Mouse (Mus musculus) ES-E14 (cell line): ENCODE measurements around the gene Gm49392. TPM values are rescaled to one million over a fixed set of nuclear protein-coding genes. Genes with fewer than 3 reads are reported as not detected.
"Not testable (repeated sequence)": the region's sequence is repeated elsewhere in the genome, so short reads cannot be mapped to it uniquely, and the experiment has no call there.

Source experiments
- DNase-seq: peaks from one replicate; pipeline ENCODE4 v3.0.0-alpha.2; 2013; ENCODE audit warnings: low read depth, low spot score
- H3K27ac ChIP-seq: 2 replicates; pipeline ENCODE4 v1.5.1; 2012; ENCODE audit warnings: low read depth, mild to moderate bottlenecking, low read length, moderate library complexity, mixed read lengths; ENCODE audit not compliant: poor library complexity, insufficient read depth, severe bottlenecking
- H3K36me3 ChIP-seq: 2 replicates; pipeline ENCODE4 v1.6.1; 2012; ENCODE audit warnings: mild to moderate bottlenecking, low read length, moderate library complexity, mixed read lengths; ENCODE audit not compliant: control insufficient read depth, poor library complexity, insufficient read depth, severe bottlenecking
- H3K4me1 ChIP-seq, 2 experiments: fragments of 150-350 bp in 1 of 2; sonication (generic) in 1 of 2; 2 replicates each; pipeline ENCODE4 v1.6.1; 2012; ENCODE audit warnings: low read length in 2 of 2, mild to moderate bottlenecking in 1 of 2, mixed read lengths in 1 of 2; ENCODE audit not compliant: control insufficient read depth in 2 of 2, insufficient read depth in 2 of 2, poor library complexity in 1 of 2
- H3K4me3 ChIP-seq, 2 experiments: fragments of 150-350 bp in 1 of 2; sonication (generic) in 1 of 2; 2 replicates each; pipeline ENCODE4 v1.5.1; 2012; ENCODE audit warnings: low read length in 2 of 2, low read depth in 1 of 2, mild to moderate bottlenecking in 1 of 2, mixed read lengths in 1 of 2; ENCODE audit not compliant: insufficient read depth in 1 of 2, poor library complexity in 1 of 2, severe bottlenecking in 1 of 2
- H3K9ac ChIP-seq: 2 replicates; pipeline ENCODE4 v1.6.1; 2012; ENCODE audit warnings: low read depth, mild to moderate bottlenecking, low read length, mixed read lengths; ENCODE audit not compliant: poor library complexity, insufficient read depth, severe bottlenecking
- H3K9me3 ChIP-seq: fragments of 150-350 bp; sonication (generic); 2 replicates; pipeline ENCODE4 v1.6.1; 2012; ENCODE audit warnings: low read depth, mild to moderate bottlenecking, low read length; ENCODE audit not compliant: control insufficient read depth, insufficient read depth
- CHD2 ChIP-seq: IDR thresholded peaks from 2 replicates; pipeline ENCODE4 v1.6.1; 2014; ENCODE audit warnings: mild to moderate bottlenecking, low read depth, low read length, inconsistent platforms
- HCFC1 ChIP-seq: IDR thresholded peaks from 2 replicates; pipeline ENCODE4 v1.6.1; 2012; ENCODE audit warnings: low read length, inconsistent platforms, borderline replicate concordance; ENCODE audit not compliant: insufficient read depth
- MAFK ChIP-seq: IDR thresholded peaks from 2 replicates; pipeline ENCODE4 v1.6.1; 2014; ENCODE audit warnings: mild to moderate bottlenecking, low read depth, low read length, inconsistent platforms; ENCODE audit not compliant: insufficient read depth
- ZC3H11A ChIP-seq: IDR thresholded peaks from 2 replicates; pipeline ENCODE4 v1.6.1; 2012; ENCODE audit warnings: low read depth, mild to moderate bottlenecking, inconsistent platforms, low read length, borderline replicate concordance
- ZNF384 ChIP-seq: IDR thresholded peaks from 2 replicates; pipeline ENCODE4 v1.6.1; 2012; ENCODE audit warnings: low read depth, low read length, inconsistent platforms
- in situ Hi-C, 2 experiments: fragments of 600-800 bp; cut with MboI; formaldehyde crosslinking; loops; one replicate each; pipeline ENCODE4 v1.15.1; 2025; ENCODE audit warnings: low sequenced_read_pairs in 2 of 2, inconsistent platforms in 1 of 2; ENCODE audit not compliant: unreplicated experiment in 2 of 2
- total RNA-seq: library from RNA; depleted of rRNA; stranded (reverse); fragments of 300-350 nt; gene quantifications from 2 replicates; pipeline ENCODE4 v1.2.3, GENCODE M21; 2012; rRNA removed

The Gm49392 gene
- 0.53 TPM in 1 of 2 replicates, not detected in the other for total RNA-seq

DNA sequence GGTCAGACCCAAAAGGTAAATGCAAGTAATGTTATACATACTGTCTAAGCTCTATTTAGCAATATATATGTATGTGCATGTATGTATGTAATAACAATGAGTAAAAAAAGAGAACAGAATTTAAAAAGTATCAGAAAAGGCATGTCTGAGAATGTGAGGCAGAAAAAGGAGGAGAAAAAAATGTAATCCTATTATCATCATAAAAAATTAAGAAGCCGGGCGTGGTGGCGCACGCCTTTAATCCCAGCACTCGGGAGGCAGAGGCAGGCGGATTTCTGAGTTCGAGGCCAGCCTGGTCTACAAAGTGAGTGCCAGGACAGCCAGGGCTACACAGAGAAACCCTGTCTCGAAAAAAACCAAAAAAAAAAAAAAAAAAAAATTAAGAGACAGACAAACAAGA is at the start of gene Gm49392:
Gene Gm49392 (minus strand): TSS at position 101 of the 400 bp plus-strand sequence.
- H3K4me1 ChIP-seq, H3K9ac ChIP-seq, H3K9me3 ChIP-seq, H3K36me3 ChIP-seq, DNase-seq, in situ Hi-C loops, H3K4me3 ChIP-seq, H3K27ac ChIP-seq: not testable (repeated sequence)

GRCm38 (mm10) chr13:60941884-60942283 is 45.2 kb upstream of the Gm49392 start, which contains the start of gene Tpbpa:
Tpbpa (minus strand) TSS chr13:60941984.
- H3K9me3 ChIP-seq, H3K9ac ChIP-seq, in situ Hi-C loops, H3K27ac ChIP-seq, H3K36me3 ChIP-seq, DNase-seq, H3K4me1 ChIP-seq, H3K4me3 ChIP-seq: not testable (repeated sequence)

GRCm38 (mm10) chr13:60936500-60936901 is 39.8 kb upstream of the Gm49392 start, which contains the start of the genes Gm49391 and Ctla2a:
Gm49391 (minus strand) TSS chr13:60936571.
Ctla2a (minus strand) TSS chr13:60936625.
- Histone ChIP-seq H3K36me3 (no peaks in the 10 kb centered on the region), H3K9ac (no peak within 1 kb of the TSS), H3K4me3 (no peak within 1 kb of the TSS), H3K27ac (no peak within 1 kb of the TSS), H3K9me3 (no peaks in the 10 kb centered on the region), H3K4me1 (no peaks in the 10 kb centered on the region)
- TF ChIP-seq MAFK (no peak), HCFC1 (no peak), ZNF384 (no peak), ZC3H11A (no peak), CHD2 (no peak)
- no peak for DNase-seq
- in situ Hi-C loops: no loop called here

DNA sequence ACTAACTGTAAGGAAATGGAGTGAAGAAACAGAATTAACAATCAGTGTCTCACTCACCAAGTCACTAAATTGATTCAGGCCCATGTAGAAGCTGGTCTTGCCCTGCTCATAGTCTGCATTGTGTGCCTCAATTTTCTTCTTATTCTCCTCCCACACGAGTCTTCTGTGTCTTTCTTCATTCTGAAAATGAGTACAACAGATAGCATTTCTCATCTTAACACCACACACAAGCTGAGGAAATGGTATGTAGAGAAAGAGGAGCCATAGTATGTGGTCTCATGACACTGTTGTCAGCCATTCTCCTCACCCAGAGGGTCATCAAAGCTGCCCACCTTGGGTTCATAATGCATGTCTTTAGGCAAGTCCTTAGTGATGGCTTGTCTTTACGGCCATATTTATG is 38.8 kb upstream of the Gm49392 start, which contains the start of gene Gm49393:
Gene Gm49393 (minus strand): TSS at position 101 of the 400 bp plus-strand sequence.
- H3K27ac ChIP-seq, H3K4me1 ChIP-seq, DNase-seq, H3K36me3 ChIP-seq, in situ Hi-C loops, H3K9ac ChIP-seq, H3K4me3 ChIP-seq, H3K9me3 ChIP-seq: not testable (repeated sequence)

GRCm38 (mm10) chr13:60904780-60905179 is 8.1 kb upstream of the Gm49392 start, which contains the start of gene Tpbpb:
Tpbpb (minus strand) TSS chr13:60904880.
- in situ Hi-C loops, DNase-seq, H3K9ac ChIP-seq, H3K4me1 ChIP-seq, H3K4me3 ChIP-seq, H3K36me3 ChIP-seq, H3K9me3 ChIP-seq, H3K27ac ChIP-seq: not testable (repeated sequence)
